Mouse (Mus musculus) ZHBTc4 (cell line): ENCODE results near the gene Arrdc4.
A peak's percentile ranks its signal among the peaks of the same experiment; 100 is the strongest.

Source experiments
- DNase-seq: peaks from one replicate; pipeline ENCODE4 v3.0.0-alpha.2; 2011; ENCODE audit warnings: low read depth, low spot score

Arrdc4 gene

GRCm38 (mm10) chr7:68748761-68749635 lies at the start of gene Arrdc4:
Arrdc4 (minus strand) TSS chr7:68749241.
- DNase-seq: peak; percentile 99

DNA sequence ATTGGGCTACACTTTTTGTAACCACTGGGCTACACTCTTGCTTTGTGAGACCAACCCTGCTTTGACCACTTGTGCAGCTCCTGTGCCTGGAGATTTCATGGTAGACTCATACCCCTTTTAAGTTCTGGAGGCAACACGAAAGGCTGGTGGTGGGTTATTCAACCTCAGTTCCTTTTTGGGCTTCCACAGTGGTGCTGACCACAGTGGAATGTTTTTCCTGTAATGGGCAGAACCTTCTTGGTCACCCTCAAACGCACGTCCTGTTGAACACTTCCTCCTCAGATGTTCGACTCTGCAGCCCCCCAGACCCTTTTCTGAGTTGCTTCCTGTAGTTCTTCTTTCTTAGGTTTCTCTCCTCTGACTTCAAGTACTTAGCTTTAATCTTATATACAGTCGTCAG lies 46.5 kb upstream of the Arrdc4 start:
- no peak for DNase-seq

DNA sequence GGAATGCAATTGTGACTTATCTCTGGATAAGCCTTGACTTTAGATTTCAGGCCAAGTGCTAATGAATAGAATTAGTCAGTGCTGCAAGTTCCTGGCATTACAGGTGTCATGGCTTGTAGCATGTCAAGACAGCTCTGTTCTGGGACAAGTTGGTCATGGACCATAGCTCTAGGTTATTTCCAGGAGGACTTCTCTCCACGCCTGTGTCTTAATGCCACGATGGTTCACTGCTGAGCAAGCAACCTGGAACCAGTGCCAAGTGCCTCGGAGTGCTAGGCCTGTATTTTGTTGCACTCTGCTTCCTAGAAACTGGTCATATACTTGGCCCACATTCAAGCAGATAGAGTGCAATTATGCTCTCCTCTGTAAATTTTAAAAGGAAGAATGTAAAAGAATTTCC lies 39.7 kb upstream of the Arrdc4 start:
- DNase-seq: no peak

DNA sequence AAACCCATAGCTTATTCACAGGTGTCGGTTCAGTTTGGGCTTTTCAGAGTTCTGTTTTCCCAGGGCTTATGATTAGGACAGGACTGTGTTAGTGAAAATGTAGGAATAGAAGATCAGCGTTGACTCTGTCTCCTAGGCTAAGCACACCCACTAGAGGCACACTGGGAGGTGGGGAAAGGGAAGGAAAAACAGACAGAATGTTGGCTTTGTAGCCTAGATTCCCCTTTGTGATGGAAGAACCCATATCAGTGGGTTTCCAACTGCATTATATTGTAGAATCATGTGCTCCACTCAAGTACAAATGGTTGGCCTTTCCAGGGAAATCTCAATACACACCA lies 22.7 kb upstream of the Arrdc4 start:
- DNase-seq: no peak

DNA sequence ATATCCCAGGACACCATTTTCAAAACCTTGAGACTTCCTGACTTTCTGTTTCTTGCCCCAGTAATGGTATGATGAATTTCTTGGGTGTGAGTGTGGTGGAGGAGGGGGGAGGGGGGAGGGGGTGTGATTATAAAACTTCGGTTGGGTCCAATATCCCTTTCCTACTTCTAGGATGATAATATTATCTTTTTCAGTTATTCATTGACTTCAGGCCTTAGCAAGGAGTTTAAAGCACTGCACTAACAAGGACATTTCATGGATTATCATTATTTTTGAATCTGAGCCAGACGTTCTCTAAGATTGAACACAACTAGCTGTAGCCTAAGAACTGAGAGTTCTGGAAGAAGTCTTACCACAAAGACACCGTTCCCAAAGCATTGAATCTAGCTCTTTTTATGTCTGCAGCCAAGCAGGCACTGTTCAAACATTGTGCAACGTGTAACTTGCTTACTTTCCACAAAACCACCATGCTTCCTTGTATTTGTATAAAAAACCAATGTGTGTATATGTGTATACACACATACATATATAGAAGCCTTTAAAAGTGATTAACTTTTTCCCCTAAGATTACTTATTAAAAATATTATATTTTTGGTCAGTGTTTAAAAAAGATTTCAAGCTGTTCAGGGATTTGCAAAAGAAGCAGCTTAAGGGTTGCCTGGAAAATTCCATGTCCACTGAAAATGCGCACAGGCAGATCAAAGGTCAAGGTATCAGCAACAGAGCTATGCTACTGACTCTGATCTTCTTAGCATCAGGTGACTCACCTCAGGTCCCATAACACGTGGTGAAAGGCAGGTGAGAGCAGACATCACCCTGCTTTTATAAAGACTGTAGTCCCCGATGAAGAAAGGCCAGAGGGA lies 22.1 kb upstream of the Arrdc4 start:
- no peak for DNase-seq

GRCm38 (mm10) chr7:68765926-68766325 lies 16.9 kb upstream of the Arrdc4 start:
- no peak for DNase-seq

GRCm38 (mm10) chr7:68759148-68759724 lies 10.2 kb upstream of the Arrdc4 start:
- DNase-seq: no peak

DNA sequence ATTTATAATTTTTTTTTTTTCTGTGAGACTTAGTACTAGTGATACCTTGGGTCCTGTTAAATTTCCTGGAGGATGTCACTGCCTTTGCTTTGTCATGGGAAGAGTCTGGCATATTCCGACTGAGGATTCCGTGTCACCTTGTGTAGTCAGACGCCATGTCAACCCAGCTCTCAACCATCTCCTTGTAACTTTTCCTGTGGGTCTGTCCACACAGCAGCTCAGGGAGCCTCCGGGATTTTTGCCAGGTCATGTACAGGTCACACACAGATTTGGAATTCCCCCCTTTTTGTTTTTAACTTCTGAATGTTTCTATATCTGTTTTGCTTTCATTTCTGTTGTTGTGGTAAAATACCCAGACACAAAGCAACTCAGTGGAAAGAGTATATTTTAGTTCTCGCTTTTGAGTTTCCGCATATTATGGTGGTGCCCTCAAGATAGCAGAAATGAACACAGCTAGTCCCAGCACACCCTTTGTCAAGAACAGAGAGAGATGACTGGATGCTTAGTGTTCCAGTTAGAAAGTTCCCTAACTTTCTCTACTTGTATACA lies 7.7 kb upstream of the Arrdc4 start:
- no peak for DNase-seq

GRCm38 (mm10) chr7:68749919-68750318 lies 878 bp upstream of the Arrdc4 start:
- no peak for DNase-seq

- peak; percentile 68 for DNase-seq
Measured at GRCm38 (mm10) chr7:68748361-68748760, 680 bp downstream of the Arrdc4 start.

DNA sequence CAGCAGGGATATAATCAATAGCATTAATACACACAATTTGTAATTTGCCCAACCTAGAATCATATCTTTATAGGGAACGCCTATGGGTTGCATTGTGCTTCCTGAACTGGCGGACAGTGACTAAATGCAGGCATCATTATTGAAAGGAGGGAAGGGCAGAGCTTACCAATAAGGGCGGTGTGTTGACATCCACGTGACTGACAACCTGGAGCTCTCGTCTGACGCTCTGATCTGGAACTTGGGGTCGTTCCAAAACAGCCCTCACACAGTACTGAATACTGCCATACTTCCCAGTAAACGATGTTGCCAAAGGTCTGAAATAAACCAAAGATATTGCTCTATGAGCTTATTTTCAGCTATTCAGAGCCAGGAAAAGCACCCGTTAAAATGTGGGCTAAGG lies 4.4 kb downstream of the Arrdc4 start:
- DNase-seq: no peak

DNA sequence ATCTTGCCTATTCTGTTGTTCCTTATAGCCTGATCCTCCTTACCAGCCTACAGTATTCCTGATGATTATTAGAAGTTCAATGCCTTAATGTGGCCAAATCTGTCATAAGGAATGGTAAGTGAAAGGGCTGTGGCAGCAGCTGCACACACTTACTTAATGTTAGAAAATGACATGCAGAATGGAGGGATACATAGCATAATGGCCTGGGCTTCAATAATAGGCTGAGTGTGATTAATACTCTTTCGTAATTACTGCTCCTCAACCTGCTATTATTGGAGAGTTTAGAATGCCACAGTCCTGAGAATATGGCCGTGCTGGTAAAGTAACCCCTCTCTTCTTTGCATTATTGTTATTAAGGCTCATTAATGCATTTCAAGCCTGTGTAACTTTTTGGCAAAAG lies 4.8 kb downstream of the Arrdc4 start:
- no peak for DNase-seq

GRCm38 (mm10) chr7:68740763-68741162 lies 8.3 kb downstream of the Arrdc4 start:
- no peak for DNase-seq

DNA sequence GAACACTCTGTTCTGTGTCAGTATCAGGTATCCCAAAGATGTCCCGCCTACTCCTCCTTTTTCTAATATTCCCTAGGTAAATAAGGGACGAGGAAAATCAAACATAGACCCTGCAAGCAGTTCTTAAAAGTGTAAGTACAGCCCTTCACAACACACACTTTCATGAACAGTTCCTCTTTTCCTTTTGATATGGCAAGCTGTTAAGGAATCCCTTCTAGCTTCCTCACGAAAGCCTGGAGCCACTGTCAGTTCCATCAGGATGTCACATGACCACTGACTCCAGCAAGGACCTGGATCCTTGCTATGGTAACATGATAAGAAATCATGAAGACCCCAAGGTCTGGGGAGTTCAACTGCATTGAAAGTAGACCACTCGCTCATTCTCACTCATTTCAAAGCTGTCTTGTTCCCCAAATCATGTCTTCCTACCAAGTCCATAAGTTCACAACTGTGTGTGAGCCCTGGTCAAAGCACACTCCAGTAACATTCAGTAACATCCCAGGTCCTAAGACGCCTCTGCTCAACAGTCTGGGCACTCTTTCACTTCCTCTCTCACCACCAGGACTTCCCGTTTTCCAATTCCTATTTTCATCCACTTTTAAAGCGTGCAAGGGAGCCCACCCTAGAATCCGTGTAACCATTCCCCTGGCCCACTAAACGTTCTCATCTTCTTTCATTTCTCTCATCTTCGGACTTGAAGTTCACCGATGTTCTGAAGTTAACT lies 10.2 kb downstream of the Arrdc4 start:
- DNase-seq: no peak

DNA sequence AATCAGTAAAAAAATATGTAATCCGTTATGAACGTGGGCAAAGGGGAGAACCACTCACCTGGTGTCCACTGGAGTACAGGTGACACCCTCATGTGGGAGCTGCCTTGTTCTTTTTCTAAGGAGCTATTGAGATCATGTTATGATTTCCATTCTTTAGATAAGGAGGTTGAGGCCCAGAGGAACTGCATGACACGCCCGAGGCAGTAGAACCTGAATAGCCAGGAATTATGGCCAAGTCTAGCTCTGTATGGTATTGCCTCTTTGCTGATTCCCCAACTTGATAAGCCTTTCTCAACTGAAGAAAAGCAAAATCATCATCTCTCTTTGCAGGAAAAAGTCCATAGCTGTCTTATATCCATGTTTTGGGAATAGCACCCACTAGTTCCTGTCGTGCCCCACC lies 22.7 kb downstream of the Arrdc4 start:
- no peak for DNase-seq

DNA sequence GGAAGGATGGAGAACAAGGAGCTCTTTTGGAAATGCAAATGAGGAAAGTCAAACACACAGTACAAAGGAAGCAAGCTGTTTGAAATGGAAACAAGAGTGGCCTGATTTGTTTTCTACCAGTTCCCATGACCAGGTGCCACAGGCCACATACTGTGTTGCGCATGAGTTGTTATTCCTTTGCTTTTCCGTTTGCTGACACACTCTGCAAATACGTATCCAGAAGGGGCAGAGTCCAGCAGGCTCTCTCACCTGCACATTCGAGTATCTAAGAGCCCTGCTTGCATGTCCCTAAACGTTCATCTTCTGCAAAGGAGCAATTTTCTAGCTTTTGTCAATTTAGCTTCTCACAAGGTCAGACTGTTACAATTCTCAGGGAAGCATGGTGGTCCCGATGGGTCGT lies 24.3 kb downstream of the Arrdc4 start:
- DNase-seq: peak; percentile 4

- no peak for DNase-seq
Measured at GRCm38 (mm10) chr7:68721520-68721919, 27.5 kb downstream of the Arrdc4 start.

DNA sequence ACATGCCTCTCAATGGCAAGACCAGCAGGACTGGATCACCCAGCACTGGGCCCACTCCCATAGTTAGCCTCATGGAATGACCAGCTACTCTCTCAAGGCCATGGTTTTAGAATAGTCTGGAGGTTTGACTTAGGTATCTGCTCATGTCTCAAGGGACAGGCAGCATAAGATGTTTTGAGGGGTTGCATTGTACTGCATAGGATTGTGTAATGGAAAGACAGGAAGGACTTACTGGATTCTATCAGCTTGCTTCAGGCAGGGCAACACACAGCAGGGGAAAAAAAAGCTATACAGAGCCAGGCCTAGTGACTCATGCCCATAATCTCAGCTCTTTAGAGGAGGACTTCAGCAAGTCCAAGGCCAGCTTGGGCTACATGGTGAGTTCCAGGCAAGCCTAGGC lies 31.1 kb downstream of the Arrdc4 start:
- DNase-seq: no peak

GRCm38 (mm10) chr7:68717498-68717897 lies 31.5 kb downstream of the Arrdc4 start:
- peak; percentile 39 for DNase-seq

DNA sequence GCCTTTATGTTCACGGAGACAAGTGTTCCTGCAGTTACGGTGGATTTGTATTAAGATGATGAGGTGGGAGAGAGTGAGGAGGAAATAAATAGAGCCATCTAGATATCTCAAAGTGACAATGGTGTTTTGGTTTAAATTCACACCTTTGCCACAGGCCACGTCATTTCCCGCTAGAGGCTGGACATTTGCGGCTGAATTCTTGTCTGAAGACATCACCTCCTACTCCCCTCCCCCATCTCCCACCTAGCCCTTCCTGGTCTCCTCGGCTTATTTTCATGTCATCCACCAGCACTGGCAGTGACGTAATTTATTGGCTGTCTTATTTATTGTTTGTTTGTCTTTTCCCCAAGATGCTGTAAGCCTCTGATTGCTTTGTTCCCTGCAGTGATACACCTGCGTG lies 32.1 kb downstream of the Arrdc4 start:
- no peak for DNase-seq

DNA sequence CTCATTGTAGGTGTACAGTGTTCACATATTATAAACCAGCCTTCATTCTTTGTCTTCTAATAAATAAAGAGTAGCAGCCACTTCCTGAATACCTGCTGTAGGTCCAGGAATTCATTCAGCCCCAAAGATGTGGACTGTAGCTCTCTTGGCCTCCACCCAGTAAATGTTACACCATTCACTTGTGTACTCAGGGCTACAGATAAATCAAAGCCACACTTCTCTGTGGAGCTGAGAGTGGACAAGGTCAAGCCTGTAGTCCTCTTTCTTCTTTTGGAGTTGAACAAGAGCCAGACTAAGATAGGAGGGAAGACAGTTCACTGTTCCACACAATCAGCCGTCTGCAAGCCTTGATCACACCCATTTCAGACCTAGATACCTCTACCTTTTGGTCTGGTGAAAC lies 36.1 kb downstream of the Arrdc4 start:
- no peak for DNase-seq

GRCm38 (mm10) chr7:68712425-68712824 lies 36.6 kb downstream of the Arrdc4 start:
- no peak for DNase-seq
